Mouse (Mus musculus): Measurements from ENCODE around the gene Tbx4. TPM values are rescaled to one million over a fixed set of nuclear protein-coding genes. Genes with fewer than 3 reads are reported as not detected.

The Tbx4 gene
- total RNA-seq, 4 experiments from 2014 or later: 0.89 to 1.3 (median 0.95) TPM

- DNase-seq (ENCODE audit: low spot score in 2 of 2): no peak
Observed at GRCm38 (mm10) chr11:85850758-85851157, 35.5 kb upstream of the Tbx4 start.

- DNase-seq (ENCODE audit: low spot score in 2 of 2): no peak
Observed at GRCm38 (mm10) chr11:85857997-85858698, 28.1 kb upstream of the Tbx4 start.

GRCm38 (mm10) chr11:85864363-85864762 lies 21.9 kb upstream of the Tbx4 start:
- no peak for DNase-seq (ENCODE audit: low spot score in 2 of 2)

- DNase-seq (ENCODE audit: low spot score in 2 of 2): no peak
Observed at GRCm38 (mm10) chr11:85876059-85876788, 10.0 kb upstream of the Tbx4 start.

- no peak for DNase-seq (ENCODE audit: low spot score in 2 of 2)
Observed at GRCm38 (mm10) chr11:85884498-85884897, 1.7 kb upstream of the Tbx4 start.

GRCm38 (mm10) chr11:85886429-85886785 lies 185 bp downstream of the Tbx4 start:
- no peak for DNase-seq (ENCODE audit: low spot score in 2 of 2)

- DNase-seq (ENCODE audit: low spot score in 2 of 2): no peak
Observed at GRCm38 (mm10) chr11:85887273-85887672, 1.1 kb downstream of the Tbx4 start.

- no peak for DNase-seq (ENCODE audit: low spot score in 2 of 2)
Observed at GRCm38 (mm10) chr11:85887801-85888450, 1.7 kb downstream of the Tbx4 start.

- DNase-seq (ENCODE audit: low spot score in 2 of 2): no peak
Observed at GRCm38 (mm10) chr11:85888451-85888961, 2.3 kb downstream of the Tbx4 start.

GRCm38 (mm10) chr11:85889056-85889729 lies 3.0 kb downstream of the Tbx4 start:
- no peak for DNase-seq (ENCODE audit: low spot score in 2 of 2)

- DNase-seq (ENCODE audit: low spot score in 2 of 2): no peak
Observed at GRCm38 (mm10) chr11:85889730-85890562, 3.7 kb downstream of the Tbx4 start.

- no peak for DNase-seq (ENCODE audit: low spot score in 2 of 2)
Observed at GRCm38 (mm10) chr11:85890563-85890845, 4.3 kb downstream of the Tbx4 start.

- DNase-seq (ENCODE audit: low spot score in 2 of 2): no peak
Observed at GRCm38 (mm10) chr11:85891010-85891691, 4.9 kb downstream of the Tbx4 start.

- DNase-seq (ENCODE audit: low spot score in 2 of 2): no peak
Observed at GRCm38 (mm10) chr11:85891692-85892040, 5.4 kb downstream of the Tbx4 start.

- no peak for DNase-seq (ENCODE audit: low spot score in 2 of 2)
Observed at GRCm38 (mm10) chr11:85892771-85893170, 6.5 kb downstream of the Tbx4 start.

- no peak for DNase-seq (ENCODE audit: low spot score in 2 of 2)
Observed at GRCm38 (mm10) chr11:85893400-85894135, 7.3 kb downstream of the Tbx4 start.

GRCm38 (mm10) chr11:85894136-85894530 lies 7.9 kb downstream of the Tbx4 start:
- no peak for DNase-seq (ENCODE audit: low spot score in 2 of 2)

- no peak for DNase-seq (ENCODE audit: low spot score in 2 of 2)
Observed at GRCm38 (mm10) chr11:85894731-85895545, 8.7 kb downstream of the Tbx4 start.
